Mouse (Mus musculus) small intestine, adult 2 months (tissue): ENCODE data around the gene Prps1.
"Not testable (repeated sequence)": the region's sequence is repeated elsewhere in the genome, so short reads cannot be mapped to it uniquely, and the experiment has no call there.

Experiments
- CTCF ChIP-seq: fragments of 200-500 bp; IDR thresholded peaks from 2 replicates; pipeline ENCODE4 v1.5.1; 2012; ENCODE audit warnings: low read depth, mild to moderate bottlenecking, control low read depth, inconsistent platforms, low read length, moderate library complexity, mixed read lengths; ENCODE audit not compliant: insufficient replicate concordance, insufficient read length; ENCODE audit errors: extremely low read depth
- POLR2A ChIP-seq: fragments of 200-500 bp; IDR thresholded peaks from 2 replicates; pipeline ENCODE4 v1.6.1; 2012; ENCODE audit warnings: low read depth, mild to moderate bottlenecking, control low read depth, inconsistent platforms, low read length, moderate library complexity

- not testable (repeated sequence) for TF ChIP-seq POLR2A, CTCF
Observed at GRCm38 (mm10) chrX:140508791-140509190, 52.4 kb downstream of the Prps1 start.
